9 mouse cellular contexts compared by ENCODE assay signal in the genomic region with DNA sequence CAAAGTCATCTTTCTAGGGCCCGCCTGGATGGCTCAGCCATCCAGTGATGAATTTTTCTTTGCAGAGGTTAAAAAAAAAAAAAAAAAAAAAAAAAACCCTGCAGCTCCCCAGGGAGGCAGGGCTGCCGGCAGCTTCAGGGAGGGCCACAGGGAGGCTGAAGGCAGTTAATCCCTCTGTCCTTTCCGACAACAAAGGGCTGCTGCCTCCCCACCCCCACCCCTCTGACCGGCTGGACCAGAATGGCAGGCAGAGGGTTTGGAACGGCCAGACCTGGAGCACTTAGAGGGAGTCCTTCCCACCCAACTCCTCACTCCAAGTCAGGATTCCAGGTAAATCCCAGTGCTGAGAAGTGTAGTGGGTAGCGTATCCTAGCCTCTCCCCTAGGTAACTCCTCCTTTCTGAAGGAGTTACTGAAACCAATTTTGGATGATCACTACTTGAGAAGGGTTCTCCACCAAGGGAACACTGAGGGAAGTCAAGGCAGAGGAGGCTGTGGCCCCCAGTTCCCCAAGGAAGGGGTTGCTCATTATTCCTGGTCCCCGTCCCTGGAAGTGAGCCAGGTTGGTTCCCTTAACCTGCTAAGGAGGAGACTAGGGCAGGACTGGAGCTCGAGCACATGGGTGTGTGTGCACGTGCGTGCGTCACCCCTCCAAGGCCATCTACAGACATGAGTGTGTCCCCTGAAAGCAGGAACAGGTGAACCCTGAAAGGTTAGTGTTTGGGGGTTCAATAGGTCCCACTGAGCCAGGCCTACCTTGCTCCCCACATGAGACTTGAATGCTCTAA. TPM values are rescaled to one million over a fixed set of nuclear protein-coding genes. Genes with fewer than 3 reads are reported as not detected.
A peak's percentile ranks its signal among the peaks of the same experiment; 100 is the strongest.
DNase-seq lines count a peak whose midpoint lies in the region; ATAC-seq and TF ChIP-seq lines count a peak whose summit lies in the region.
"Had no signal": no experiment of that assay in that cellular context is flagged by ENCODE, and none has a peak within 500 bp of the region (broad histone marks: within the 10 kb centered on the region; RNA-seq: fewer than 3 reads in every experiment).

No protein-coding gene starts in this region.

- H3K4me2 ChIP-seq in kidney, embryonic 14.5 days (replicated peaks; ENCODE audit: low read depth, low read length), result no peak overlapping the region
- H3K4me2 ChIP-seq in embryonic facial prominence, embryonic 11.5 days (ENCODE audit: low read depth, low read length), result no peak overlapping the region
- no peak overlapping the region for H3K4me2 ChIP-seq in intestine, postnatal 0 days (replicated peaks; ENCODE audit: low read depth)

- no peaks in the 10 kb centered on the region for H3K9me3 ChIP-seq in kidney, embryonic 14.5 days (ENCODE audit: control insufficient read depth, low read length)
- no peaks in the 10 kb centered on the region for H3K9me3 ChIP-seq in embryonic facial prominence, embryonic 11.5 days (replicated peaks; ENCODE audit: control insufficient read depth, low read length)
- no peaks in the 10 kb centered on the region for H3K9me3 ChIP-seq in intestine, postnatal 0 days (ENCODE audit: control insufficient read depth)

- H3K27ac ChIP-seq in kidney, embryonic 14.5 days (ENCODE audit: low read depth, low read length), result peak overlapping the region; percentile 12; the same call in 1 of the 2 replicates
- no peak overlapping the region for H3K27ac ChIP-seq in embryonic facial prominence, embryonic 11.5 days (replicated peaks; ENCODE audit: low read depth, low read length)
- no peak overlapping the region for H3K27ac ChIP-seq in intestine, postnatal 0 days (ENCODE audit: low read depth, low read length)
- H3K27ac ChIP-seq: liver, embryonic 14.5 days had no signal

- ATAC-seq in kidney, embryonic 14.5 days (ENCODE audit: low FRiP score, low TSS enrichment), result 0 out of 2 replicates have a peak, but pooled peaks have one; percentile 36
- ATAC-seq in embryonic facial prominence, embryonic 11.5 days (replicated peaks; ENCODE audit: insufficient number of reproducible peaks, low FRiP score, low TSS enrichment, low read depth), result 0 out of 2 replicates have a peak, but pooled peaks have one; percentile 32
- peak; percentile 27; the same call in 1 of the 2 replicates for ATAC-seq in intestine, postnatal 0 days

- WGBS in kidney, embryonic 14.5 days, result 30% methylated on average over 11 of the region's 11 CpGs
- WGBS in embryonic facial prominence, embryonic 11.5 days, result 24% methylated on average over 11 of the region's 11 CpGs
- 38% methylated on average over 11 of the region's 11 CpGs for WGBS in intestine, postnatal 0 days

- no peak overlapping the region for H3K4me3 ChIP-seq in kidney, embryonic 14.5 days (ENCODE audit: low read length)
- H3K4me3 ChIP-seq in embryonic facial prominence, embryonic 11.5 days (ENCODE audit: low read depth, low read length), result no peak overlapping the region
- H3K4me3 ChIP-seq in intestine, postnatal 0 days (ENCODE audit: low read depth, low read length), result no peak overlapping the region

- 0 out of 2 replicates have a peak, but pooled peaks cover 2% of the 10 kb centered on the region for H3K27me3 ChIP-seq in kidney, embryonic 14.5 days (ENCODE audit: control insufficient read depth, insufficient read depth, low read length)
- H3K27me3 ChIP-seq in embryonic facial prominence, embryonic 11.5 days (ENCODE audit: control insufficient read depth, insufficient read depth, low read length), result no peaks in the 10 kb centered on the region
- no peaks in the 10 kb centered on the region for H3K27me3 ChIP-seq in intestine, postnatal 0 days (replicated peaks; ENCODE audit: control insufficient read depth, insufficient read depth, low read length)

- H3K4me1 ChIP-seq in kidney, embryonic 14.5 days (ENCODE audit: control insufficient read depth, insufficient read depth, low read length), result peaks cover 10% of the 10 kb centered on the region
- H3K4me1 ChIP-seq in embryonic facial prominence, embryonic 11.5 days (ENCODE audit: control insufficient read depth, insufficient read depth, low read length), result peaks cover 3% of the 10 kb centered on the region; the same call in 1 of the 2 replicates
- H3K4me1 ChIP-seq in intestine, postnatal 0 days (replicated peaks; ENCODE audit: control insufficient read depth, insufficient read depth, low read length), result no peaks in the 10 kb centered on the region

- H3K36me3 ChIP-seq in kidney, embryonic 14.5 days (ENCODE audit: control insufficient read depth, insufficient read depth, low read length), result no peaks in the 10 kb centered on the region
- no peaks in the 10 kb centered on the region for H3K36me3 ChIP-seq in embryonic facial prominence, embryonic 11.5 days (replicated peaks; ENCODE audit: control insufficient read depth, insufficient read depth, low read depth, low read length)
- H3K36me3 ChIP-seq in intestine, postnatal 0 days (ENCODE audit: control insufficient read depth, insufficient read depth), result no peaks in the 10 kb centered on the region

- DNase-seq in kidney, postnatal 14 days, result no peak
- DNase-seq in embryonic facial prominence, embryonic 11.5 days (ENCODE audit: low spot score), result no peak
- DNase-seq in retina, embryonic 14.5 days (ENCODE audit: low spot score), result peak; percentile 66
- DNase-seq in urinary bladder, postnatal 36 days (ENCODE audit: low spot score in 2 of 2), result no peak
- DNase-seq in gastrocnemius, postnatal 4 days (ENCODE audit: low spot score in 2 of 2), result no peak
- DNase-seq in right cerebral cortex, adult 18-20 months, result no peak

- TF ChIP-seq CTCF in intestine, postnatal 0 days (IDR thresholded peaks at IDR 0.05; ENCODE audit: low read depth), result no peak

- no peak overlapping the region; the same call in 1 of the 2 replicates for H3K9ac ChIP-seq in kidney, embryonic 14.5 days (ENCODE audit: low read depth, low read length)
- peak overlapping the region; percentile 25 for H3K9ac ChIP-seq in embryonic facial prominence, embryonic 11.5 days (replicated peaks; ENCODE audit: low read length)
- H3K9ac ChIP-seq in intestine, postnatal 0 days (ENCODE audit: low read depth, low read length), result no peak overlapping the region
- H3K9ac ChIP-seq: liver, embryonic 14.5 days had no signal

RNA-seq across cellular contexts. Expression of a gene that starts 10.2 kb away (rescaled TPM):
- 9.9 and 11.0 TPM in 2 replicates for polyA plus RNA-seq in kidney, embryonic 14.5 days (2014; fragmentation: Nextera tagmentation; extraction: Ambion mirVana)
- polyA plus RNA-seq in embryonic facial prominence, embryonic 11.5 days (2014; fragmentation: Nextera tagmentation; extraction: Ambion mirVana), result 8.4 and 9.8 TPM in 2 replicates
- polyA plus RNA-seq in intestine, postnatal 0 days (2015; fragmentation: Nextera tagmentation; extraction: Ambion mirVana), result 10.1 and 12.0 TPM in 2 replicates
- 1 to 10 TPM; 7.3 to 8.4 TPM for total RNA-seq in gastrocnemius, postnatal 4 days (2021)

RNA-seq across cellular contexts. Expression of a gene that starts 20.7 kb away (rescaled TPM):
- polyA plus RNA-seq in kidney, embryonic 14.5 days (2014; fragmentation: Nextera tagmentation; extraction: Ambion mirVana), result 0.27 and 0.61 TPM in 2 replicates
- polyA plus RNA-seq in embryonic facial prominence, embryonic 11.5 days (2014; fragmentation: Nextera tagmentation; extraction: Ambion mirVana), result 0.43 and 0.59 TPM in 2 replicates
- 0.20 TPM in 2 replicates for polyA plus RNA-seq in intestine, postnatal 0 days (2015; fragmentation: Nextera tagmentation; extraction: Ambion mirVana)
- total RNA-seq in gastrocnemius, postnatal 4 days (2021), result 1 to 10 TPM in 1 of 2 experiments, under 1 TPM in 1; 0.74 to 1.0 TPM

RNA-seq across cellular contexts. Expression of a gene that starts 48.8 kb away (rescaled TPM):
- polyA plus RNA-seq in kidney, embryonic 14.5 days (2014; fragmentation: Nextera tagmentation; extraction: Ambion mirVana), result 4.7 and 5.8 TPM in 2 replicates
- 2.9 and 3.1 TPM in 2 replicates for polyA plus RNA-seq in embryonic facial prominence, embryonic 11.5 days (2014; fragmentation: Nextera tagmentation; extraction: Ambion mirVana)
- 0.85 and 0.86 TPM in 2 replicates for polyA plus RNA-seq in intestine, postnatal 0 days (2015; fragmentation: Nextera tagmentation; extraction: Ambion mirVana)
- 1 to 10 TPM; 1.9 to 2.4 TPM for total RNA-seq in gastrocnemius, postnatal 4 days (2021)
